Mouse (Mus musculus): ENCODE results near the gene Arhgef10l. TPM values are rescaled to one million over a fixed set of nuclear protein-coding genes. Genes with fewer than 3 reads are reported as not detected.
"Not testable (repeated sequence)": the region's sequence is repeated elsewhere in the genome, so short reads cannot be mapped to it uniquely, and the experiment has no call there.

The Arhgef10l gene
- polyA plus RNA-seq, 1 experiment from 2014 or later, result 21.9 TPM

DNA sequence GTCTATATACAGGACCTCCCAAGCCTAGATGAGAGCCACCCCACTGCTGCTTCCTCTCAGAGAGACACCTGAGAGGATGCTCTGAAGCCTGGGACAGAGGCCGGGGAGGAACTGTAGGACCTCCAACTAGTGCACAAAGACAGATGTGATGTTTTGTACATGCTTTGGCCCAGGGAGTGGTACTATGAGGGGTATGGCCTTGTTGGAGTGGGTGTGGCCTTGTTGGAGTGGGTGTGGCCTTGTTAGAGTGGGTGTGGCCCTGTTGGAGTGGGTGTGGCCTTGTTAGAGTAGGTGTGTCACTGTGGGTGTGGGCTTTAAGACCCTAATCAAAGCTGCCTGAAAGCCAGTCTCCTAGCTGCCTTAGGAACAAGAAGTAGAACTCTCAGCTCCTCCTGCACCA lies 101.4 kb downstream of the Arhgef10l start:
- not testable (repeated sequence) for DNase-seq (ENCODE audit: low spot score); H3K4me1 ChIP-seq (replicated peaks; ENCODE audit: control insufficient read depth, insufficient read depth, low read length); H3K9me3 ChIP-seq (ENCODE audit: control insufficient read depth, low read length); H3K27ac ChIP-seq; ATAC-seq (ENCODE audit: low FRiP score); H3K9ac ChIP-seq; H3K4me3 ChIP-seq (replicated peaks; ENCODE audit: low read length); H3K4me2 ChIP-seq (replicated peaks); H3K27me3 ChIP-seq (ENCODE audit: control insufficient read depth, insufficient read depth, low read length)
- peaks cover 87% of the 10 kb centered on the region for H3K36me3 ChIP-seq (replicated peaks; ENCODE audit: control insufficient read depth, insufficient read depth)
- WGBS, result 96% methylated on average over 1 of the region's 1 CpGs

DNA sequence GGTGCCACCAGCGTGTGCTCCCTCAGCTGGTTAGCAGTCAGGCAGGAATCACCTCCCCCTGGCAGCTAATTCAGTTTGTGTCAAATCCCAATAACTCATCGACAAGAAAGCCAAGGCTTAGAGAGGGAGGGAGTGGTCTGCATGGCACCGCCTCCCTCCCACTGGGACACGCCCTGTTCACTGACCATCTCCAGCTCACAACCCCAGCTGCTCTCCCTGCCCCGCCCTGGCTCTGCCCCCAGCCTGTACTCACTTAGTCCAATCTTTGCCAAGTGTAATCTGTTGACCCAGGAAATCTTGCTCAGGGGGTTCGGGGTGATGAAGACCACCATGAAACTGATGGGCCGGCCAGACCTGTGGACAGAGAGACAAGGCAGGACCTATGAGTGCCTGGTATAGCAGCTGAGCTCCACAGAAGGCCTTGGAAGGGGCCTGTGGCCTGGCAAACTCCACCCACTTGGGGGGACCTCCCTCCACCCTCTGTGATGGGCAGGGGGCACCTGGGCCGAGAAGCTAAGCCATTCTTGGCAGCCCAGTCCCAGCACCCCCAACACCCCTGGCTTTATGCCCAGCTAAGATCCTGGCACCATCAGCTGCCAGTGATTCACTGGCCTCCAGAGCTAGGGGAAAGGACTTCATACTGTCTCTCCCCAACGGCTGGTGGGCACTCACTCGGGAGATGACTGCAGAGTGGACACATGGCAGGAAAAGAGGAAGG lies 103.2 kb downstream of the Arhgef10l start:
- no peak overlapping the region for H3K4me3 ChIP-seq (replicated peaks; ENCODE audit: low read length)
- H3K4me2 ChIP-seq (replicated peaks), result no peak overlapping the region
- no peak overlapping the region for H3K27ac ChIP-seq
- ATAC-seq (ENCODE audit: low FRiP score), result peak; percentile 82
- DNase-seq (ENCODE audit: low spot score), result peak; percentile 79
- 70% methylated on average over 10 of the region's 10 CpGs for WGBS
- no peaks in the 10 kb centered on the region for H3K4me1 ChIP-seq (replicated peaks; ENCODE audit: control insufficient read depth, insufficient read depth, low read length)
- peaks cover 82% of the 10 kb centered on the region for H3K36me3 ChIP-seq (replicated peaks; ENCODE audit: control insufficient read depth, insufficient read depth)
- no peaks in the 10 kb centered on the region for H3K27me3 ChIP-seq (ENCODE audit: control insufficient read depth, insufficient read depth, low read length)
- H3K9me3 ChIP-seq (ENCODE audit: control insufficient read depth, low read length), result peaks cover 4% of the 10 kb centered on the region; the same call in 1 of the 2 replicates
- no peak overlapping the region for H3K9ac ChIP-seq

GRCm38 (mm10) chr4:140561744-140562143 lies 104.1 kb downstream of the Arhgef10l start:
- Histone ChIP-seq H3K27me3 (ENCODE audit: control insufficient read depth, insufficient read depth, low read length) (no peaks in the 10 kb centered on the region), H3K36me3 (replicated peaks; ENCODE audit: control insufficient read depth, insufficient read depth) (peaks cover 82% of the 10 kb centered on the region), H3K4me2 (replicated peaks) (no peak overlapping the region), H3K9ac (no peak overlapping the region), H3K9me3 (ENCODE audit: control insufficient read depth, low read length) (peaks cover 4% of the 10 kb centered on the region; the same call in 1 of the 2 replicates), H3K27ac (no peak overlapping the region), H3K4me3 (replicated peaks; ENCODE audit: low read length) (no peak overlapping the region), H3K4me1 (replicated peaks; ENCODE audit: control insufficient read depth, insufficient read depth, low read length) (no peaks in the 10 kb centered on the region)
- WGBS, result 100% methylated on average over 3 of the region's 3 CpGs
- no peak for DNase-seq (ENCODE audit: low spot score)
- ATAC-seq (ENCODE audit: low FRiP score), result no peak

- H3K4me3 ChIP-seq (replicated peaks; ENCODE audit: low read length), result no peak overlapping the region
- H3K4me1 ChIP-seq (replicated peaks; ENCODE audit: control insufficient read depth, insufficient read depth, low read length), result no peaks in the 10 kb centered on the region
- no peak overlapping the region for H3K27ac ChIP-seq
- no peak for DNase-seq (ENCODE audit: low spot score)
- no peak overlapping the region for H3K4me2 ChIP-seq (replicated peaks)
- WGBS, result 96% methylated on average over 4 of the region's 4 CpGs
- peaks cover 4% of the 10 kb centered on the region; the same call in 1 of the 2 replicates for H3K9me3 ChIP-seq (ENCODE audit: control insufficient read depth, low read length)
- no peak overlapping the region for H3K9ac ChIP-seq
- no peaks in the 10 kb centered on the region for H3K27me3 ChIP-seq (ENCODE audit: control insufficient read depth, insufficient read depth, low read length)
- ATAC-seq (ENCODE audit: low FRiP score), result no peak
- peaks cover 70% of the 10 kb centered on the region for H3K36me3 ChIP-seq (replicated peaks; ENCODE audit: control insufficient read depth, insufficient read depth)
Observed at GRCm38 (mm10) chr4:140559862-140560261, 106.0 kb downstream of the Arhgef10l start.

DNA sequence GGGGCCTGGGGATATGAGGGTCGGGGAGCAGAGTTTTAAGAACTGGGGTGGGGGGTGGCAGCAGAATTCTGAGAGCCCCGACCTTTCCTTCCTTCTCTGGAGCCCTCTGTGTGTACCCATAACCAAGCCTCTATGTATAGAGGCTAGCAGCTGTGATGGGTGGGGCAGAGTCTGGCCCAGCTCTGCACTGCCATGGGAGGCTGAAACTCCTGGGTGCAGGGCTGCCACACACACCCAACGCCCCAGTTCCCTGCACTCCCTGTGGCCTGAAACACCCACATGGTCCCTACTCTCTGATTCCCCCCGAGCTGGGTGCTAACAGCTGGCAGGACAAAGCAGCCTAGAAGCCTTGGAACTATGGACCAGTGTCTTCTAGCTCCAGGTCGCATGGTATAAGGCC lies 107.6 kb downstream of the Arhgef10l start:
- H3K4me2 ChIP-seq (replicated peaks), result no peak overlapping the region

GRCm38 (mm10) chr4:140556561-140556960 lies 109.3 kb downstream of the Arhgef10l start:
- DNase-seq (ENCODE audit: low spot score), result no peak
- no peak overlapping the region for H3K27ac ChIP-seq

More for the DNA sequence above, 107.6 kb downstream of the Arhgef10l start:
- Histone ChIP-seq H3K27me3 (ENCODE audit: control insufficient read depth, insufficient read depth, low read length) (no peaks in the 10 kb centered on the region), H3K9ac (no peak overlapping the region), H3K36me3 (replicated peaks; ENCODE audit: control insufficient read depth, insufficient read depth) (peaks cover 65% of the 10 kb centered on the region), H3K9me3 (ENCODE audit: control insufficient read depth, low read length) (peaks cover 4% of the 10 kb centered on the region; the same call in 1 of the 2 replicates), H3K4me1 (replicated peaks; ENCODE audit: control insufficient read depth, insufficient read depth, low read length) (no peaks in the 10 kb centered on the region), H3K4me3 (replicated peaks; ENCODE audit: low read length) (no peak overlapping the region), H3K27ac (no peak overlapping the region)
- no peak for DNase-seq (ENCODE audit: low spot score)
- 88% methylated on average over 5 of the region's 5 CpGs for WGBS
- no peak for ATAC-seq (ENCODE audit: low FRiP score)

DNA sequence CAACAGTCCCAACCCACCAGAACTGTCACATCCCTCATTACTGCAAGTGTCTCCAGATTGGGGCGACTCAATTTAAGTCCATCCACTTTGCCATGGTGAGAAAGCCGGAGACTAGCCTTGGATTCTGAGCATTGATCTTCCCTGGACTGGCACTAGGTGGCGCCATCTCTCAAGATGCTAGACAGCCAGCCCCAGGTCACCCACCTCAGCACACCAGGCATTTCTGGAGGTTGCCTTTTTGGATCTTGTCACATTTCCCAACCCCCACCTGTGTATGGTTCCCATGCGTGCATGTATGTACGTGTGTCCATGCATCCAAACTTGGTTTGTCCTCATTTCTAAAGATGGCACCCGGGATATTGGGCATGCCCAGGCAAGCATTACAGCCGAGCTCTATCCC lies 110.5 kb downstream of the Arhgef10l start:
- Histone ChIP-seq H3K4me2 (replicated peaks) (no peak overlapping the region), H3K4me3 (replicated peaks; ENCODE audit: low read length) (no peak overlapping the region), H3K9ac (no peak overlapping the region), H3K9me3 (ENCODE audit: control insufficient read depth, low read length) (no peaks in the 10 kb centered on the region), H3K27me3 (ENCODE audit: control insufficient read depth, insufficient read depth, low read length) (no peaks in the 10 kb centered on the region), H3K36me3 (replicated peaks; ENCODE audit: control insufficient read depth, insufficient read depth) (peaks cover 64% of the 10 kb centered on the region), H3K27ac (no peak overlapping the region), H3K4me1 (replicated peaks; ENCODE audit: control insufficient read depth, insufficient read depth, low read length) (0 out of 2 replicates have a peak, but pooled peaks cover under 1% of the 10 kb centered on the region)
- 52% methylated on average over 7 of the region's 7 CpGs for WGBS
- ATAC-seq (ENCODE audit: low FRiP score), result no peak
- peak; percentile 75 for DNase-seq (ENCODE audit: low spot score)

More at GRCm38 (mm10) chr4:140556561-140556960, 109.3 kb downstream of the Arhgef10l start:
- Histone ChIP-seq H3K27me3 (ENCODE audit: control insufficient read depth, insufficient read depth, low read length) (no peaks in the 10 kb centered on the region), H3K36me3 (replicated peaks; ENCODE audit: control insufficient read depth, insufficient read depth) (peaks cover 65% of the 10 kb centered on the region), H3K9ac (no peak overlapping the region), H3K4me3 (replicated peaks; ENCODE audit: low read length) (no peak overlapping the region), H3K4me2 (replicated peaks) (no peak overlapping the region), H3K9me3 (ENCODE audit: control insufficient read depth, low read length) (peaks cover under 1% of the 10 kb centered on the region; the same call in 1 of the 2 replicates), H3K4me1 (replicated peaks; ENCODE audit: control insufficient read depth, insufficient read depth, low read length) (no peaks in the 10 kb centered on the region)
- no peak for ATAC-seq (ENCODE audit: low FRiP score)
- 71% methylated on average over 10 of the region's 10 CpGs for WGBS

GRCm38 (mm10) chr4:140554552-140554951 lies 111.3 kb downstream of the Arhgef10l start:
- DNase-seq (ENCODE audit: low spot score) (no peak), ATAC-seq (ENCODE audit: low FRiP score) (no peak)
- H3K4me2 ChIP-seq (replicated peaks), result no peak overlapping the region
- 0 out of 2 replicates have a peak, but pooled peaks cover 4% of the 10 kb centered on the region for H3K4me1 ChIP-seq (replicated peaks; ENCODE audit: control insufficient read depth, insufficient read depth, low read length)
- H3K4me3 ChIP-seq (replicated peaks; ENCODE audit: low read length), result no peak overlapping the region
- WGBS, result 83% methylated on average over 4 of the region's 4 CpGs
- H3K36me3 ChIP-seq (replicated peaks; ENCODE audit: control insufficient read depth, insufficient read depth), result peaks cover 71% of the 10 kb centered on the region
- H3K9me3 ChIP-seq (ENCODE audit: control insufficient read depth, low read length), result no peaks in the 10 kb centered on the region
- no peak overlapping the region for H3K27ac ChIP-seq
- H3K27me3 ChIP-seq (ENCODE audit: control insufficient read depth, insufficient read depth, low read length), result no peaks in the 10 kb centered on the region
- no peak overlapping the region for H3K9ac ChIP-seq

GRCm38 (mm10) chr4:140551766-140552165 lies 114.0 kb downstream of the Arhgef10l start:
- WGBS, result 84% methylated on average over 17 of the region's 17 CpGs
- Histone ChIP-seq H3K36me3 (replicated peaks; ENCODE audit: control insufficient read depth, insufficient read depth) (peaks cover 58% of the 10 kb centered on the region), H3K9ac (no peak overlapping the region), H3K27ac (no peak overlapping the region), H3K4me2 (replicated peaks) (no peak overlapping the region), H3K4me1 (replicated peaks; ENCODE audit: control insufficient read depth, insufficient read depth, low read length) (0 out of 2 replicates have a peak, but pooled peaks cover 4% of the 10 kb centered on the region), H3K27me3 (ENCODE audit: control insufficient read depth, insufficient read depth, low read length) (no peaks in the 10 kb centered on the region), H3K4me3 (replicated peaks; ENCODE audit: low read length) (no peak overlapping the region), H3K9me3 (ENCODE audit: control insufficient read depth, low read length) (no peaks in the 10 kb centered on the region)
- ATAC-seq (ENCODE audit: low FRiP score) (no peak), DNase-seq (ENCODE audit: low spot score) (no peak)

All from hindbrain, embryonic 14.5 days (tissue).